11 mouse cellular contexts compared by ENCODE assay signal in genomic region chr5:107236975-107237374, GRCm38 (mm10). TPM values are rescaled to one million over a fixed set of nuclear protein-coding genes. Genes with fewer than 3 reads are reported as not detected.
DNase-seq lines count a peak whose midpoint lies in the region.
"Had no signal": no experiment of that assay in that cellular context is flagged by ENCODE, and none has a peak within 500 bp of the region (broad histone marks: within the 10 kb centered on the region; RNA-seq: fewer than 3 reads in every experiment).

No protein-coding gene starts in this region.

- DNase-seq in adrenal gland, adult 2 months, result peak; percentile 40
- DNase-seq in adrenal gland, adult (ENCODE audit: inconsistent age in 2 of 2, low spot score in 1 of 2), result no peak
- DNase-seq in thymus, postnatal 4 days, result peak; percentile 32
- no peak for DNase-seq in thymus, postnatal 36 days
- peak; percentile 60 for DNase-seq in liver
- DNase-seq in embryo, embryonic 10.5 days (ENCODE audit: low spot score), result no peak
- no peak for DNase-seq in left cerebral cortex, adult 9 months (ENCODE audit: low spot score in 2 of 2)
- DNase-seq in gastrocnemius, postnatal 14 days, result no peak
- DNase-seq: adrenal gland, postnatal 25 days; cerebellum, adult 9-10 months had no signal

- intact Hi-C loops in gastrocnemius, postnatal 14 days (cut with DNase I; ENCODE audit: low total_unique reads), result no loop called here

RNA-seq across cellular contexts. Expression of gene Tgfbr3, which starts 52.5 kb away (rescaled TPM):
- total RNA-seq in adrenal gland, adult 2 months (2021), result 100 to 1,000 TPM; 206 to 233 TPM
- polyA plus RNA-seq in adrenal gland, adult 2 months (2012; rRNA removed), result 133 and 171 TPM in 2 replicates
- 10 to 100 TPM; 31.6 to 32.7 TPM for total RNA-seq in gastrocnemius, postnatal 14 days (2021)
- polyA plus RNA-seq: G1E had no signal

Comparison
In these comparisons a context has a peak if more than half of its experiments do, and no peak if none do; other contexts are left out.
1. DNase-seq: peak in adrenal gland, adult 2 months (single experiment), thymus, postnatal 4 days (single experiment) and liver (single experiment); none in adrenal gland, adult (0 of 2), thymus, postnatal 36 days (0 of 2), embryo, embryonic 10.5 days (single experiment), left cerebral cortex, adult 9 months (0 of 2) and gastrocnemius, postnatal 14 days (single experiment).
2. RNA of gene Tgfbr3, which starts 52.5 kb away (total RNA-seq): 206 to 233 TPM in adrenal gland, adult 2 months; 31.6 to 32.7 TPM in gastrocnemius, postnatal 14 days; every median in the first group is over 4 times any median in the second.